Mouse (Mus musculus) lung, embryonic 14.5 days (tissue): ENCODE measurements around the gene Igfbp4. TPM values are rescaled to one million over a fixed set of nuclear protein-coding genes. Genes with fewer than 3 reads are reported as not detected.

Experiments
- ATAC-seq: fragments of 200-750 bp; cut with Nextera tagmentation; 2 replicates; pipeline ENCODE4 v1.8.0; 2017; ENCODE audit warnings: mild to moderate bottlenecking, moderate TSS enrichment, moderate library complexity; ENCODE audit not compliant: insufficient read depth
- DNase-seq: peaks from one replicate; pipeline ENCODE4 v3.0.0-alpha.2; 2015
- H3K27ac ChIP-seq: fragments of 300-500 bp; sonication (generic); 2 replicates; pipeline ENCODE4 v1.5.1; 2014; ENCODE audit warnings: low read depth, mild to moderate bottlenecking, moderate library complexity
- H3K27me3 ChIP-seq: fragments of 300-500 bp; sonication (generic); 2 replicates; pipeline ENCODE4 v1.6.1; 2014; ENCODE audit warnings: low read length, control low read depth; ENCODE audit not compliant: insufficient read depth
- H3K36me3 ChIP-seq: fragments of 300-500 bp; sonication (generic); 2 replicates; pipeline ENCODE4 v1.6.1; 2014; ENCODE audit warnings: control low read depth; ENCODE audit not compliant: insufficient read depth
- H3K4me1 ChIP-seq: fragments of 300-500 bp; sonication (generic); 2 replicates; pipeline ENCODE4 v1.6.1; 2014; ENCODE audit warnings: antibody characterized with exemption, control low read depth; ENCODE audit not compliant: insufficient read depth
- H3K4me2 ChIP-seq: fragments of 300-500 bp; sonication (generic); 2 replicates; pipeline ENCODE4 v1.6.1; 2014; ENCODE audit warnings: mild to moderate bottlenecking
- H3K4me3 ChIP-seq: fragments of 300-500 bp; sonication (generic); 2 replicates; pipeline ENCODE4 v1.5.1; 2014; ENCODE audit warnings: low read depth, low read length
- H3K9ac ChIP-seq: fragments of 300-500 bp; sonication (generic); 2 replicates; pipeline ENCODE4 v1.6.1; 2014
- H3K9me3 ChIP-seq: fragments of 300-500 bp; sonication (generic); 2 replicates; pipeline ENCODE4 v1.6.1; 2016; ENCODE audit warnings: low read depth, low read length, control low read depth
- CTCF ChIP-seq: IDR thresholded peaks from 2 replicates; pipeline ENCODE4 v1.5.1; 2016; ENCODE audit warnings: antibody characterized with exemption, low read depth
- WGBS: fragments of 180-500 bp; shearing (Covaris S2); extraction: QIAGEN DNeasy Blood & Tissue Kit; methylation state at CpG from one replicate; pipeline ENCODE4 v1.1.7; 2014; 5-methylcytosine and 5-hydroxymethylcytosine counted together
- polyA plus RNA-seq: library from polyadenylated mRNA; unstranded; fragments of >200 nt; fragmentation: Nextera tagmentation; extraction: Ambion mirVana; gene quantifications from 2 replicates; pipeline ENCODE4 v1.2.1, GENCODE M21; 2014

Igfbp4 gene
- polyA plus RNA-seq, 1 experiment from 2014 or later, result 404 TPM

DNA sequence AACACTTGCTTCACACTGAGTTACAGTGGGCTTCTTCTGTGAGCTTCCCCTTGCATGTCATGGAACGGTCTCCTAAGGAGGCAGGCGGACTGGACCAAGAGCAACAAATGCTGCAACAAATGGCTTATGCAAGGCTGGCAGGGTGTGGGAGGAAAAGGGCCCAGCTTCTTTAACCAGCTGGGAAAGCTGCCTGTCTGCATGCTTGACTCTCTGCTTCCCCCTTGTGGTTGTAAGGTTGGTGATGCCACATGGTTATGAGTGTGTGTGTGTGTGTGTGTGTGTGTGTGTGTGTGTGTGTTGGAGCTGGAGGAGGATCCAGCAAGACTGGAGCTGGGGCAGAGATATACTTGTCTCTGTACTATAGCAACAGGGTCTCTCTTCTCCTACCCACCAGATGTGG is 24.9 kb downstream of the Igfbp4 start:
- peak; percentile 99 for TF ChIP-seq CTCF
- Histone ChIP-seq H3K4me2 (no peak overlapping the region), H3K27me3 (no peaks in the 10 kb centered on the region), H3K36me3 (no peaks in the 10 kb centered on the region), H3K27ac (no peak overlapping the region; the same call in 1 of the 2 replicates), H3K9me3 (no peaks in the 10 kb centered on the region), H3K9ac (no peak overlapping the region), H3K4me1 (peaks cover 8% of the 10 kb centered on the region; the same call in 1 of the 2 replicates), H3K4me3 (no peak overlapping the region)
- DNase-seq (peak; percentile 95), ATAC-seq (peak; percentile 79)
- WGBS, result 9% methylated on average over 2 of the region's 2 CpGs

DNA sequence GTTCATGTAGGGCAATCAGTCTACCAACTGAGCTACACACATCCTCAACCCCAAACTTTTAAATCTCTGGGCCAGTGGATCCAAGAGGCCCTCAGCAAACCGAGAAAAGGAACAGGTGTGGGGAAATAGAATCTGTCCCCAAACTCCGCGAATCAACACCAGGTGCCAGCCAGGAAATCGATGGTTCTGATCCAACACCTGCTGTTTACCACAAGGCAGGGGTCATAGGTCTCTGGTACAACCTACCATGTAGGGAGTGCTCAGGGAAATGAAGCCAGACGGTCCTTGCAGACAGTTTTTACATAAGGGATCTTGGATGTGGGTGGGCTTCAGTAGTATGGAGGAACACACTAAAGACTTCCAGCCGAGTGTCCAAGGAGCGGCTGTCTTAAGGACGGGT is 26.5 kb downstream of the Igfbp4 start:
- no peak for DNase-seq
- Histone ChIP-seq H3K27ac (no peak overlapping the region), H3K9ac (no peak overlapping the region), H3K4me1 (peaks cover 11% of the 10 kb centered on the region; the same call in 1 of the 2 replicates), H3K27me3 (no peaks in the 10 kb centered on the region), H3K4me3 (no peak overlapping the region), H3K9me3 (no peaks in the 10 kb centered on the region), H3K4me2 (no peak overlapping the region), H3K36me3 (no peaks in the 10 kb centered on the region)
- 84% methylated on average over 8 of the region's 8 CpGs for WGBS
- no peak for TF ChIP-seq CTCF
- ATAC-seq, result no peak

DNA sequence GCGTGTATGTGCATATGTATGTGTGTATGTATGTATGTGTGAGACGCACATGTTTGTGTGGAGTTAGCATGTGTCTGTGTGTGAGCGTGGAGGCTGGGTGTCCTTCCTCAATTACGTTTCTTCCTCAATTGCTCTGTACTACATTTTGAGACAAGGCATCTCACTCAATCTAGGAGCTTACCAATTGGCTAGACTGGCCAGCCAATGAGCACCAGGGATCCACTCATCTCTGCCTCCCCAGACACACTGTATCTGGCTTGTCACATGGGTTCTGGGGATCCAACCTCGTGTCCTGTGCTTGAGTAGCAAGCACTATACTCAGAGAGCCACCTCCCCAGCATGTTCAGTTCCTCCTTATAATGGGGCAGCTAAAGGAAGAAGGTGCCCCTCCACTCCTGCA is 27.4 kb downstream of the Igfbp4 start:
- Histone ChIP-seq H3K4me3 (no peak overlapping the region), H3K27me3 (no peaks in the 10 kb centered on the region), H3K9ac (no peak overlapping the region), H3K4me2 (no peak overlapping the region), H3K27ac (no peak overlapping the region), H3K9me3 (no peaks in the 10 kb centered on the region), H3K4me1 (peaks cover 9% of the 10 kb centered on the region; the same call in 1 of the 2 replicates), H3K36me3 (no peaks in the 10 kb centered on the region)
- whole genome bisulfite sequencing, result 79% methylated on average over 5 of the region's 5 CpGs
- DNase-seq (no peak), ATAC-seq (no peak)
- TF ChIP-seq CTCF, result no peak

DNA sequence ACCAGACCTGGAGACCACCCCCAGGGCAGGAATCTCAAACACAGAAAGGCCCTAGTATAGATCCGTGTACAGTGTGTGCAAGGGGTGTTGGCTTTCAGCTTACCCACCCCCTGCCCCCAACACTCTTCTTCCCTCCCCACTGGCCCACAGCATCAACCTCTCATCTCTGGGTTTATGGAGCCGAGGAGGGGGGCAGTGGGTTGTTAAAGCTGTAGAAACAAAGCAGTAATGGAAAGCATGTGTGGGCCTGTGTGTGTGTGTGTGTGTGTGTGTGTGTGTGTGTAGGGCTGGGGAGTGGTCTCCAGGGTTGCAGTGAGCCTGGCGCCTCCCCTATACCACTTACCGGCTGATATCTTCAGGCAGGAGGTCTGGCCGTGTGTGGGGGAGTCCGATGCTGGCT is 30.8 kb downstream of the Igfbp4 start:
- ATAC-seq (no peak), DNase-seq (no peak)
- no peak overlapping the region for H3K4me2 ChIP-seq
- WGBS, result 11% methylated on average over 6 of the region's 6 CpGs
- H3K4me3 ChIP-seq, result no peak overlapping the region
- no peaks in the 10 kb centered on the region for H3K36me3 ChIP-seq
- H3K4me1 ChIP-seq, result peaks cover 4% of the 10 kb centered on the region; the same call in 1 of the 2 replicates
- H3K27ac ChIP-seq, result no peak overlapping the region
- H3K27me3 ChIP-seq, result no peaks in the 10 kb centered on the region
- H3K9ac ChIP-seq, result no peak overlapping the region; the same call in 1 of the 2 replicates
- no peaks in the 10 kb centered on the region for H3K9me3 ChIP-seq
- no peak for TF ChIP-seq CTCF

GRCm38 (mm10) chr11:99073781-99074180 is 32.7 kb downstream of the Igfbp4 start:
- DNase-seq (no peak), ATAC-seq (no peak)
- H3K4me3 ChIP-seq, result no peak overlapping the region
- H3K27me3 ChIP-seq, result no peaks in the 10 kb centered on the region
- no peak overlapping the region for H3K27ac ChIP-seq
- H3K4me2 ChIP-seq, result no peak overlapping the region
- no peaks in the 10 kb centered on the region for H3K36me3 ChIP-seq
- 47% methylated on average over 5 of the region's 5 CpGs for WGBS
- peaks cover 4% of the 10 kb centered on the region; the same call in 1 of the 2 replicates for H3K4me1 ChIP-seq
- H3K9me3 ChIP-seq, result no peaks in the 10 kb centered on the region
- H3K9ac ChIP-seq, result no peak overlapping the region
- no peak for TF ChIP-seq CTCF

DNA sequence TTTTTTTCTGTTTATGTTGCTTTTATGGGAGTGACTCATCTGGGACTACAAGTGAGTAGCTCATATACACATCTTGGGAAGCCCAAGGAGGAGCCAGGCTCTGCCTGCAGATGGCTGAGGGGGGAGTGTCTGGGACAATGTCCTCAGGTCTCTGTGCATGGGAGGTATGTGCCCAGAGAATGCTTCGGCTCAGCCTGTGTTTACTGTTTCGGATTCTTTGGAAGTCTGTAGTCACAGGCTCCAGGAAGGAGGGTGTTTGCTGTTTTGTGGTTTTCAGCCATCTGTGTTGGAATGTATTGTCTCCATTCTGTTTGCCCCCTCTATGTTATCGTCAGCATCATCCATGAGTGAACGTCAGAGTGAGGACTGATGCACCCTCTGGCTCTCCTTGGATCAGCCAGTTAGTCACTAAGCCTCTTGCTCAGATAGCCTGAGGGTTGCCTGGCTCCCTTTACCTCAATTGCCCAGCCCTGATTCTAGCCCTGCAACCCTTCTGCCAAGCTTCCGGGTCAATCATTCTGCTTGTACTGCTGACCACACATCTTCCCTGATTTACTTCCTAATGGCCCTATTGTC is 35.8 kb downstream of the Igfbp4 start:
- no peak for DNase-seq
- no peaks in the 10 kb centered on the region for H3K9me3 ChIP-seq
- H3K9ac ChIP-seq, result no peak overlapping the region
- H3K36me3 ChIP-seq, result no peaks in the 10 kb centered on the region
- peaks cover 2% of the 10 kb centered on the region; the same call in 1 of the 2 replicates for H3K4me1 ChIP-seq
- no peak for TF ChIP-seq CTCF
- H3K4me3 ChIP-seq, result no peak overlapping the region
- H3K27ac ChIP-seq, result no peak overlapping the region
- no peak overlapping the region for H3K4me2 ChIP-seq
- H3K27me3 ChIP-seq, result no peaks in the 10 kb centered on the region
- ATAC-seq, result no peak
- 48% methylated on average over 5 of the region's 5 CpGs for WGBS

- Histone ChIP-seq H3K27me3 (no peaks in the 10 kb centered on the region), H3K4me2 (no peak overlapping the region), H3K9ac (no peak overlapping the region), H3K27ac (no peak overlapping the region; the same call in 1 of the 2 replicates), H3K4me1 (no peaks in the 10 kb centered on the region), H3K4me3 (no peak overlapping the region), H3K36me3 (no peaks in the 10 kb centered on the region), H3K9me3 (no peaks in the 10 kb centered on the region)
- WGBS, result 70% methylated on average over 8 of the region's 8 CpGs
- DNase-seq (no peak), ATAC-seq (no peak)
- TF ChIP-seq CTCF, result no peak
These were observed 36.8 kb downstream of the Igfbp4 start for GRCm38 (mm10) chr11:99077869-99078268.
